Mouse (Mus musculus): ENCODE data around the gene Bysl.
"Not testable (repeated sequence)": the region's sequence is repeated elsewhere in the genome, so short reads cannot be mapped to it uniquely, and the experiment has no call there.

The Bysl gene

DNA sequence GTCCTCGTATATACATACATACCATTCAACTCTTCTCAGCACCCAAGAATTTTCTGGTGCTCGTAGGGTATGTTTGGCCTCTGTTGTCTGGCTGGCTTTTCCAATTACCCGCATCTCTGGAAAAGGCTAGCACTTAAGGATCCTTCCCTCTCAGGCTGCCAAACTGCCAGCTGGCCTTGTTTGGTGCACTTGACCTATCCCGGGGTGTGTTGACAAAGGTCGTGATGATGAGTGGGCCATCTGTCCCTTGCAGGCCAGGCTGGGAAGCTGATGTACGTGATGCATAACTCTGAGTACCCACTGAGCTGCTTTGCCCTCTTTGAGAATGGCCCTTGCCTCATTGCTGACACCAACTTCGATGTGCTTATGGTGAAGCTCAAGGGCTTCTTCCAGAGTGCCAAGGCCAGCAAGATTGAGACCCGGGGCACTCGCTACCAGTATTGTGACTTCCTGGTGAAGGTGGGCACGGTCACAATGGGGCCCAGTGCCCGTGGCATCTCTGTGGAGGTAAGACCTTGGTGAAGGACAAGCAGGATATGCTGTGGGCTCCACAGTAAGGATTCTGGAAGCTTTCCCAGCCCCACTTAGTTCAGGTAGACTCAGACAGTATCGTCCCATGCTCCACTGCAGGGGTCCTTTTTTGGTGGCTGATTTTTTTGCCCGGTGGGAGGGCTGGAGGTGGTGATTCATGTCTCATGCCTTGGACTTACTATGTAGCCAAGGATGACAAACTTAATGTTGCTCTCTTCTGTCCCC is 7.4 kb upstream of the Bysl start:
- DNase-seq (ENCODE audit: low read depth in 1 of 2, low spot score in 2 of 2) = no peak

DNA sequence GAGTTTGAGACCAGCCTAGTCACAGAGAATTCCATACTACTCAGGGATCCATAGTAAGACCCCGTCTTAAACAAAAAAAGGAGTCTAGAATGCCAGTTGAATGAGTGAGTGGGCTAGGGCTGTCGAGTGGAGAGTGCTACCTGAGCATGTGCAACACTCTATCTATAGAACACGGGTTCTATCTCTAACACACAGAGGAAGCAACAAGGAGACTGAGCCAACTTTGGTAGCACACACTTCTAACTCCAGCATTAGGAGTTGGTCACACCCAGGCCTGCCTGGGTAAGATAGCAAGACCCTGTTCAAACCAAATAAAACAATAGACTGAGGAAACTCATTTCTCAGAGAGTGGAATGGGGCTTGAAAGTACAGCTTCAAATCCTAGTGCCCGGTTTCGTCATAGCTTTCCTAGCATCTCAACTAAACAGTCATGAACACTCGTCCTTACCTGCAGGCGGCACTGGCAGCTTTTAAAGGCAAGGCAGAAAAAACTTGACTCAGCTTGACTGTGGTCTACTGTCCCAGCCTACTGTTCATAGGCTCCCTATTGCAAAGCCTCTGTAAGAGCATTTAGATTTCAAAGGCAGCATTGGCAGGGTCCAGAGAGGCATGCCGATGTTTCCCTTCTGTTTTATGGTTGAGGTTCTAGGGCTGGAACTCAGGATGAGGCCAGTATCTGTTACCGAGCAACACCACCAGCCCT is 6.5 kb upstream of the Bysl start:
- no peak for DNase-seq (ENCODE audit: low read depth in 1 of 2, low spot score in 2 of 2)

DNA sequence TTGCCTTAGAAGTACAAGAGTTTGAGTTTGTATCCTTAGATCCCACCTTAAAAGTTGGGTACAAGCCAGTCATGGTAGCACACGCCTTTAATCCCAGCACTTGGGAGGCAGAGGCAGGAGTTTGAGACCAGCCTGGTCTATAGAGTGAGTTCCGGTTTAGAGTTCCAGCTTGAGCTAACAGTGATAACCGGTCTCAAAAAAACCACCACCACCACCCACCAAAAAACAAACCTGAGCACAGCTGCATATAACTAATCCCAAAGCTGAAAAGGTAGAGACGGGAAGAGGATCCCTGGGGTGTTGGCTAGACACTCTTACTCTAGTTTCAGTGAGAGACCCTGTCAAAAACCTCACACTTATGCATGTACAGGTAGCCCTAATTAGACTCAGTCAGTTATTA is 5.4 kb upstream of the Bysl start:
- DNase-seq (ENCODE audit: low read depth in 1 of 2, low spot score in 2 of 2) = no peak

DNA sequence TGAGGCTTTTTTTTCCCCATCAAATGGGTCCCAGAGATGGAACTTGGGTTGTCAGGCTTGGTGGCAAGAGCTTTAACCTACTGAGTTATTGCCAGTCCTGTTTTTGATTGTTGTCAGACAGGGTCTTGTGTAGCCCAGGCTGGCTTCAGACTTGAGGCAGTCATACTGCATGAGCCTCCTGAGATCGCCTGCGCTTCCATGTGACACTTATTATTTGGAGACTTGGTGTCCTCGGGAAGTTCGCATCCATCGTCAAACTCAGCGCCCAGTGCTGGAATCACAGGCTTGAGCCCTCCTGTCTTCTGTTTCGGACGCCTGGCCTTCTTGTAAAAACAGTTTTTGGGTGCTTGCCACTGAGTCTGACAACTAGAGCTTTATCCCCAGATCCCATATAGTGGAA is 4.8 kb upstream of the Bysl start:
- DNase-seq (ENCODE audit: low read depth in 1 of 2, low spot score in 2 of 2) = no peak

DNA sequence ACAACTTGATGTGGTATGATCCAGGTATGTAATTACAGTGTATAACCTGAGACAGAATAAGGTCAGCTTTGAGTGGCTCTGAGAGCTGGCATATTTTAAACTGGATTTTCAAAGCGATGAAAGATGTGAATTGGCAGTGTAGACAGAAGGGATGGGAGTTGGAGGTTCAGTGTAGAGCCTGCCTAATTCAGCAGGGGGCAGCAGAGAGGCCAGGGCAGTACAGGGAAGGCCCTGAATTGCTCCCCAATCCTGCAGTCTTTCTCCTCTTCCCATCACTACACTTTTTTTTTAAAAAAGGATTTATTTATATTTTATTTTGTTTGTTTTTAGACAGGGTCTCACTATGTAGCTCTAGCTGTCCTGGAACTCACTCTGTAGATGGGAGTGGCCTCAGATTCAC is 2.7 kb upstream of the Bysl start:
- no peak for DNase-seq (ENCODE audit: low read depth in 1 of 2, low spot score in 2 of 2)

DNA sequence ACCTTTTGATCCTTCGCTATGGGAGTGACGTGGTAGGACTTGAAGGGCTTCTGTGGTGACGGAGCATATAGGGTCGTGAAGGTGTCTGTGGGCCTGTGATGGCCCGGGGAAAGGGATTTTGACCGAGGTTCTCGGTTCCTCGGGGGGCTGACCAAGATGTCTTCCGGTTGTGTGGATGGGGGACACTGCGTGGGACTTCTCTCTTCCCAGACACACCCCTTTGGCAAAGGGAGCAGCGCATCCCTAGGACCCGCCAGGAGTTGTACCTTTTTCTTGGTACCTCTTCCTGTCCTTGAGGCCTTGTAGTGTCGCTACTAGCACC is 330 bp upstream of the Bysl start:
- no peak for DNase-seq (ENCODE audit: low read depth in 1 of 2, low spot score in 2 of 2)

DNA sequence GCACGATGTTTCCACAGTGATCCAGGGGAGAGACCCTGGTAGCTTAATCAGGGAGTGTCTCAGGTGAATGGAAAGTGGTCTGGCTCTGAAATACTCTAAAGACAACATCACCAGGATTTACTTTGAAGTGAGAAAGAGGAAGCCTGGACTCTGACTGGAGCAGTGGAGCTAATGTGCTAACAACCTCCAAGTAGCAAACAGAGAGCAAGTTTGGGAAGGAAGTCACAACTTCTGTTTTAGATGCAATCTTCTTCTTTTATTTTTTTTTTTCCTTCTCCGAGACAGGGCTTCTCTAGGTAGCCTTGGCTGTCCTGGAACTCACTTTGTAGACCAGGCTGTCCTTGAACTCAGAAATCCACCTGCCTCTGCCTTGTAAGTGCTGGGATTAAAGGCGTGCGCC is 2.1 kb downstream of the Bysl start:
- no peak for DNase-seq (ENCODE audit: low read depth in 1 of 2, low spot score in 2 of 2)

DNA sequence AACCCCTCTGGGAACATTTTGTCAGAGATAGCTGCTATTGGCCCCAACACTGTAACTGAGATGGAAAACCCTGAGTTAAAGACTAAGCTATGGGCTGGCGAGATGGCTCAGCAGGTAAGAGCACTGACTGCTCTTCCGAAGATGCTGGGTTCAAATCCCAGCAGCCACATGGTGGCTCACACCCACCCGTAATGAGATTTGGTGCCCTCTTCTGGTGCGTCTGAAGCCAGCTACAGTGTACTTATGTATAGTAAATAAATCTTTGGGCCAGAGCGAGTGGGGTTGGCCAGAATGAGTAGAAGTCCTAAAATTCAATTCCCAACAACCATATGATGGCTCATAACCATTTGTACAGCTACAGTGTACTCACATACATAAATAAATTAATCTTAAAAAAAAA is 5.1 kb downstream of the Bysl start:
- no peak for DNase-seq (ENCODE audit: low read depth in 1 of 2, low spot score in 2 of 2)

DNA sequence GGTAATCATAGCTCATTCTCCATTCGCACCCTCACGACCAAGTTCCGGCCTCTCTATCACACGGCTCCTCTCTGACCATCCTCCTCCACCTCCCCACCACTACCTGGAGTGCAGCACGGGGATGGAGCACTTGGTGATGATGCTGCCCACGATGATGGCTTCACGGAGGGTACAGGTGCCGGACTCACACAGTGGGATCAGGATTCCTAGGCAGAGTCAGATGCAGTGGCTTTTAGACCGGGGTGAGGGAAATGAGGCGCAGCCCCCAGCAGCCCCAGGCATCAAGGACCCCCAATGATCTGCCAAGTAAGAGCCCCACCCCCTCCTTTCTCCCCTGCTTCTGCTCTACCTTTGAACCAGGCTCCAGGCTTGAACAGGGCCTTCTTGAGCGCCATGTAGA is 9.0 kb downstream of the Bysl start:
- no peak for DNase-seq (ENCODE audit: low read depth in 1 of 2, low spot score in 2 of 2)

DNA sequence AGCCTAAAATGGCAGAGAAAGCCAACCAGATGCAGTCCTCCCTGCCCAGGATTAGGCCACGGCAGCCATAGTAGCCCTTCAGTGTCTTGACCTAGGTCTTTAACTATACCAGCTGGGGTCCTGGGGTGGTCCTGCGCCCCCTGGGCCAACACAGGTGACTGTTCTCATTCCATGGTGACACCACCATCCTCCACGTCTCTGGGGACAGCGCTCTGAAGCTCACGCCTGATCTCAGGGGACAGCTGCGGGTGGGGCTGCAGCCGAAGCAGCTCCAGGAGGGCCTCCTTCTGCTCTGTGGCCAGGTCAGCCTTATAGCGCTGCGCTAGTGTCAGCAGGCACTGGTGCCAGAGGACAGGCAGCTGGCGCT is 9.9 kb downstream of the Bysl start:
- DNase-seq (ENCODE audit: low read depth in 1 of 2, low spot score in 2 of 2) = no peak

DNA sequence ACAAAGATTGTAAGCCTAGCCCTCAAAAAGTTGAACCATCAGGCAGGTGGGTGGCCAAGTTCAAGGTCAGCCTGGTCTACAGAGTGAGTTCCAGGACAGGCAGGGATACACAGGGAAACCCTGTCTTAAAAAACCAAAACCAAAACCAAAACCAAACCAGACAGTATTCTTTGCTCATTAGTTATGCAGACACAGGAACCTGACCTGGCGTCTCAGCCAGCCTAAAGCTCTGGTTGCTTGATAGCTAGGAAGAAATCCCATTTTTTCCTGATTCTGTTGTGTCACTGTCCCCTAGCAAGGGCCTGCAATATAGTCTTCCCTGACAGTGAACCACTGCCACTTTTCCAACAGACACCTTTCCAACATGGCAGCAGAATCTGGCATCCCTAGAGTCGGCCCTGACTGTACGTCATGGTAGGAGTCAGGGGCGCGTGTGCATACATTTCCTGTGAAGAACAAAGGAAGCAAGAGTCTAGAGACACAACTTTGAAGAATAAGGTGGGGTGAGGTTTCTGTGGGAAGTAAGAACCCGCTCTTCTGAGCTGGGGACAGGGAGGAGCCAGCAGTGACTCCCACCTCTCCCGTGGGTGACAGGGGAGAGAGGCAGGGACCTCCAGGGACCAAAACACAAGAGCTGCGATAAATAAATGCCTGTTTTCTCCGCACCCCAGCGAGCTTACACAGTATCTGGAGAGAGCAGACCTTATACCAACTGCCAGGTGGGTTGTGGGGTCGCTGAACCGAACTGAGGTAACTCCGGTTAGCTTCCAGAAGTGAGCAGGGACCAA is 10.5 kb downstream of the Bysl start:
- no peak for DNase-seq (ENCODE audit: low read depth in 1 of 2, low spot score in 2 of 2)

DNA sequence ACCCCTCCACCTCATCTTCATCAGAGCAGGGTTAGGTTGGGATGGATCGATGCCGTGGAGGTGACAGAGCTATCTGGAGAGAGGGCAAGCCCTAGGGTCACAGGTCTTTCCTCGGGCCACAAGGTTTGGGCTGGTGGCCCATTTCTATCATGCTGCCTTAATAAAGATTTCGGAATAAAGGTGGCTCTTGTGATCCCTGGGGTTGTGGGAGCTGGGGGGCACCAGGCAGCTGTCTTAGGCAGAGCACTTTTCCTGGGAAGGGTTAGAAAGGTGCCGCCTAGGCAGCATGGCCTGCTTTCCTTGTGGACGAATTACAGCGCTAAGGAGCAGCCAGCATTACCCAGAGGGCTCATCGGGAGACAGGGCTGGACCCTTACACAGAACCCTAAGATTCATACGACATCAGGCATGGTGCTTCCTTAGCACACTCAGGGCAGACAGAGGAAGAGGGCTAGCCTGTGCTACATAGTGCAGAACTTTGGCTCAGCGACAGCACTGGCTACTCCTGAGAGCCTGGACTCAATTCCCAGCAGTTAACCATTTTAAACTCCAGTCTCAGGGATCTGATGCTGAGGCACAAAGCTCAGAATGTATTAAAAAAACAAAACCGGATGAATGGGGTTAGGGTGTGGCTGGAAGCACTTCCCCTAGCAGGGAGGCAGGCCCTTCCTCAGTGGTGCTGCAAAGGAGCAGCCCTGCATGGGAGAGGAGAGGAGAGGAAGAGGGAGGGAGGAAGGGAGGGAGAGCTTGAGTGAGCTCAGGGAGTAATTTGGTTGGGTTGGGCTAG is 11.6 kb downstream of the Bysl start:
- no peak for DNase-seq (ENCODE audit: low read depth in 1 of 2, low spot score in 2 of 2)

DNA sequence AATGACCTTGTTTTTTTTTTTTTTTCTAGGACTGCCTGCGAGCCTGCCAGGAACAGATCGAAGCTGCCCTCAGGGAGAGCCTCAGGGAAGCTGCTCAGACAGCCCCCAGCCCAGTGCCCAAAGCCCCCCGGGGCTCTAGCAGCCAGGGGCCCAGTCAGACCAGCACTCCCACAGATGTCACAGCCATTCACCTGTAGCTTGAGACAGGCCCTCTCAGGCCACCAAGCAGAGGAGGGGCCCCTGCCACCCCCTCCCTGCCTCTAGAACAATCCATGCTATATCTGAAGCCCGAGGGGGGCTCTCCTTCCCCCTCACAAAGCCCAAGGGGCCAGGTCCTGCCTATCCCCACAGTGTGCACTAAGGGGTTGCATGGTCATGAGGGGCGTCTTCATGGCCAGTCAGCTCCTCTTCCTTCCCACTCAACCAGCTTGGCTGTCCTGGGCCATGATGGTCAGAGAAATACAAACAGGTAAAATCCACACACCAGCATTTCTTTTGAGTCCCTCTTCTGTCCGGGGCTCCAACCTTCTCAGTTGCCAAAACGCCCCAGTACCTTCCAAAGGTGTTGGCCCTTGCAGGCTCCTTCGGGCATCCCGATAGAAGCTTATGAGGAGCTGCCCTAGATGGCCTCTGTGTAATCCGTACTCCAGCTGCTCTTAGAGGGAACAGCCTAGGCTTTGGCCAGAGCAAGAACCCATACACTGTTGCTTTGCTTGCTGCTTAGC is 12.6 kb downstream of the Bysl start:
- DNase-seq (ENCODE audit: low read depth in 1 of 2, low spot score in 2 of 2) = not testable (repeated sequence)

DNA sequence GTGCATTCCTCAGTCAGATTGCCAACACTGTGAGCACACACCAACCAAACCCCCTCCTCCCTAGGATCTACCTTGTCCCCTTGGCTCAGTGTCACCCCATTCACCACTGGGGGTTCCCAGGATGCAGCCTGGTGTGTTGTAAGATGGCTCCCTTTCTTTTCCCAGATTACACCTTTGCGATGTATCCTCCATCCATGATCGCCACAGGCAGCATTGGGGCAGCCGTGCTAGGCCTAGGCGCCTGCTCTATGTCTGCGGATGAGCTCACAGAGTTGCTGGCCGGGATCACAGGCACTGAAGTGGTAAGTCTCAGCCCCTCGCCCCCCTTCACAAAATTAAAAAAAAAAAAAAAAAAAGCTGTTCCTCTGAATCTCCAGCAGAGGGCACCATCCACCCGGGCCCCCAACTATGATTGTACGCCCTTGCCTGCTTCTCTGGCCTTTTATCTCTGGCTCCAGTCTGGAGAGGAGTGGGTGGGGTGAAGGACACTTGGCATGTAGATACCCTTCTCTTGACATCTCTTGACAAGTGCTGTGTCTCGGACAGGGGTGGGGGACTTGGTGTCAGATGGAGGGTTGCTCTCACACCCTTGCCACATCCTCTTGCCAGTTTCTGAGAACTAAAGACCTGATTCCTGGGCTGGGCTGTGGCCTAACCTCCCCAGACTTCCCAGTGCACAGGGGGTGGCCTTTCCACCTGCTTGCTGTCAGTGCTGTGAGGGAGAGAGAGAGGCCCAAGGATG is 13.3 kb downstream of the Bysl start:
- DNase-seq (ENCODE audit: low read depth in 1 of 2, low spot score in 2 of 2) = no peak

DNA sequence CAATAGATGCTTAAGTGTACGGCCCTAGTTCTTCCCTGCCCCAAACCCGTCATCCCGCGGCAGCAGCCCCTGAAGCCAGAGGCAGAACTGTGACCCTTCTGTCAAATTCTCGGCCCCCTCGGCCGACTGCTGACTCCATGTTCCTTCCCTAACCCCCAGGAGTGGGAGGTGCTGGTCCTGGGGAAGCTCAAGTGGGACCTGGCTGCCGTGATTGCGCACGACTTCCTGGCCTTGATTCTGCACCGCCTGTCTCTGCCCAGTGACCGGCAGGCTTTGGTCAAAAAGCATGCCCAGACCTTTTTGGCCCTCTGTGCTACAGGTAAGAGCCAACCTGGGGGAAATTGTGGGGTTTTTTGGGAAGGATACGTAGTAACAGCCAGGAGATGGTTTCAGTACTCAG is 14.0 kb downstream of the Bysl start:
- no peak for DNase-seq (ENCODE audit: low read depth in 1 of 2, low spot score in 2 of 2)

DNA sequence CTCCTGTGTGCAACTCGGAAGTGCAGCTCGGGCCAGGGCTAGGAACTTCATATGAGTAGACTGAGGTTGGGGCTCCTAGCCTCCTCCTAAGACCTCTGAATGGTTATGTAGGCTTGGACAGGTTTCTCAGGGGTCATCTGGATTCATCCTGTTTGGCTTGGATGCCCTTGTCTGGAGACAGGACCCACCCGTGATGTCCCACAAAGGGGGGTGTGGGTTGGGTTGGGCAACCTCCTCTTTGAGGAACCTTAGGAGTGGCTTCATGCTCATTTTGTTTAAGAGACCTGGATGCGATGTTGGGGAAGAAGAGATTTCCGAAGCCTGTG is 14.5 kb downstream of the Bysl start:
- DNase-seq (ENCODE audit: low read depth in 1 of 2, low spot score in 2 of 2) = no peak

DNA sequence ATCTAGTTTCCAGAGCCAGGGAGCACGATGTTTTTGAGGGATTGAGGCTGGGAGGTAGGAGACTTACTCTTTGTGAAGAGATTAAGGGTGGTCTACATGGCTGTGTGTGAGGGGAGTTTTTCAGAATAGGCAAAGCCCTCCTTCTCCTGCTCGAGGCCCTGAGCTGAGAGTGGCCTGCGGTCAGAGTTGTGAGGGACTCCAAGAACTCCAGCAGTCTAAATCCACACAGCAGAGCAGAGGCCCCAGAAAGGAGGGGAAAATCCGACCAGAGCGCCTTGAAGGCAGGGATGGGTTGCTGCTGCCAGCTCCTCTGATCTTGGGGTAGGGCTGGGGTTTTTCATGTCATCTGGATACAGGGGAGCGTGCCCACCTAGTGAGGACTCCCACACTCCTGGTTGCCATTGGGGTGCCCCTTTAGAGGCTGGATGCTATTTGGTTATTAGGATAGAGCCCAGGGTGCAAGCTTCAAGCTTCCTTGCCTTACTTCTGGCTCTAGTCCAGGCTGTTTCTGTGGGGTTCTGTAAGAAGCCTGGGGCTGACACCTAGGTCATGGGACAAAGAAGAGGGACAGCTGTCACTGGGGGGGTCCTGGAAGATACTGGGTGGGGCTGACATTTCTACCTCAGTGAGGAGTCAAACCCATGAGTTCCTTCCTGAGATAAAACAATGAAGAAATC is 15.0 kb downstream of the Bysl start:
- DNase-seq (ENCODE audit: low read depth in 1 of 2, low spot score in 2 of 2) = no peak

DNA sequence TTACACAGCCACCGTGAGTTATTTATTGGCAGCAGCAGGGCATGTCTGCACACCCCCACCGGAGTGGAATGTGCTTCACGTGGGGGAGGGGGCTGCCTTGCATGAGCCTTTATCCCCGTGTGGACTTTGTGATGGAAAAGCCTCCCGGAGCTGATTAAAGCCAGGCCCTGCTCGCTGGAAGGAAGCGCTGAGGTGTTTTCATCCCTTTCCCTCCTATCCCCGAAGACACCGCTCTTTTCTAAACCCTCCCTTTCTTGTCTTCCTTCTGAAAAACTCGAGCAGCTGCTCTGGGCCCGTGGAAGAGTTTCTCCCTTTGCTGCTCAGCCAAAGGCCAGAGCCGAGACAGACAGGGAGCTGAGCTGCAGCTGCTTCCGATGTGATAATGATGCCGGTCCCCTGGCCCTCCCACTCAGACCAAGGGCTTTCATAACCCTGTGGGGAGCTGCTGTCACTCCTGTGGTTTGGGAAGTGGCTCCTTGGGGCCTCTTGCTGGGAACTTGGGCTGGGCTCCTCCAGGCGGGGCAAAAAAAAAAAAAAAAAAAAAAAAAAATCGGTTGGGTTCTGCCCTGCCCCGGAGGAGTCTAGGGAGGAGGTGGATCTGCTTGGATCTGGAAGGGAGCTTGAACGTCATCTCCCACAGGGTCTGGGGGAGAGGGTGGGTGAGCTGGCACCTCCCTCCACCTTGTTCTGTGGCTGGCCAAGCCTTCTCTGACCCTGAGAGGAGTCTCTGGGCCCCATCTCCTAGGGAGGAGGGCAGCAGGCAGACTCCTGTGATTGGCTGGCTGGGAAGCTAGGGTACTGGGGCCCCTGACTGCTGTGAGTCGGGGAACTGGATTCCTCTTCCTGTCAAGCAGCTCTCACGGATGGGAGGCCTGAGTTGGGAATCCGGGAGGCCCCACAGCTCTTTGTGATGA is 15.8 kb downstream of the Bysl start:
- peak; percentile 64 to 74 for DNase-seq (ENCODE audit: low read depth in 1 of 2, low spot score in 2 of 2)

DNA sequence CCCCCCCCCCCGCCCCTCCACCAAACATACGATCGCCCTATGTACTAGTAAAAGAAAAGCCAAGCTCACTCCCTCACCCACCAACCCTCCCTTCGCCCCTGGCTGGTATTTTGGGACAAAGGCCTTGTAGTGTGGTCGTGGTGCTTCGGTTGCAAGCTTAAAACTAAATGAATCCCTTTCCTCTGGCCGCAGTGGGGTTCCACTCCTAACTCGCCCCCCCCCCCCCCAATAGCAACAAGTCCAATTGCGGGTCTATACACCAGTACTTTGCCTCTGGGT is 16.4 kb downstream of the Bysl start:
- DNase-seq (ENCODE audit: low read depth in 1 of 2, low spot score in 2 of 2) = no peak
